Mouse (Mus musculus) heart, adult 9 months (tissue): ENCODE results near the gene Vps52.
"Not testable (repeated sequence)": the region's sequence is repeated elsewhere in the genome, so short reads cannot be mapped to it uniquely, and the experiment has no call there.

Source experiments
- DNase-seq, 2 experiments: peaks; one replicate each; pipeline ENCODE4 v3.0.0; 2022; ENCODE audit warnings: low spot score in 2 of 2

Vps52 gene

DNA sequence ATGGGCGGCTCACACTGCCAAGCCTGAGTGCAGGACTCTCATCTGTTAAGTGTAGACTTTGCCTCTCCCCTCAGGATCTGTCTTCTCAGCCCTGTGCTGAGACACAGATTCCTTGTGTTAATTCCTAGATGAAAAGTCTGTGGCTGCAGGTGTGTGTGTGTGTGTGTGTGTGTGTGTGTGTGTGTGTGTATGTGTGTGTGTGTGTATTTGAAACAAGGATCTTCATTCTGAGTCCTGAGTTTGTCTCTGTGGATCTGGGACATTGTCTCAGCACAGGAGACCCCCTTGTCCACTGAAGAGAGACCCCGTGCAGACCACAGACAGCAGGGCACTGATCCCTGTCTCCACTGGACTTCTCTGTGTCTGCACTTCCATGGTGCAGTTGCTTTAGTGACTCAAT is 45.2 kb downstream of the Vps52 start:
- DNase-seq: not testable (repeated sequence)

DNA sequence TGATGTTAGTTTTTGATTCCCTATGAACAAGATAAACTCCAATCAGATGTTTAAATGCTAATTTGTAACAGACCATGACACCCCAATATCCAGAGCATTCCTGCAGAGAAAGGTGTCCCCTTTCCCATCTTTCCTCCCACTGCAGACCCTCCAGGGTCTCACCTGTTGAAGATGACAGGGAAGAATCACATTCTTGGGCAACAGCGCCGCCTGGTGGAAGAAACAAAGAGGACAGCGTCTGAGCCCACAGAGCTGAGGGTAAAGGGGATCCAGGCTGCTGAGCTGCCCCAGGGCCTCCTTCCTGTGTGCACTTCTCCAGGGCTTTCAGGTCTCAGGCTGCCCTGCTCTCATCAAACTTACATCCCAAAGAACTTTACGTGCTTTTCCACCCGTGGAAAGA is 47.8 kb downstream of the Vps52 start:
- no peak for DNase-seq

DNA sequence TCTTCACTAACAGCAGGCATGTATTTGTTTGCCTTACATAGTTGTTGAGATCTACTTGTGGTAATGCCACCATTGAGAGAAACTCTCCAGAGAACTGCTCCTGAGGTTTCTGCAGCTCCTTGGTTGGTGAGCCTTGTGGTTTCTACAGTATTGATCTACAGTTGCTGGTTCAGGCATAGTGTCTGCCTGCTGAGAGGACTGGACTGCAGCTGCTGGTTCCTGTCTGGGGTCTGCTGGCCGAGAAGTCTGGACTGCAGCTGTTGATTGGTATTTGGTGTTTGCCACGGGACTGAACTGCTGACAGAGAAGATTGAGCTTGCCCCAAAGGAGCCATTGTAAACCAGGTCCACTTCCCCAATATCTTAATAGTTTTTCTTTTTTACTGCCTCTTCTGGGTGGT is 51.0 kb downstream of the Vps52 start:
- no peak for DNase-seq

DNA sequence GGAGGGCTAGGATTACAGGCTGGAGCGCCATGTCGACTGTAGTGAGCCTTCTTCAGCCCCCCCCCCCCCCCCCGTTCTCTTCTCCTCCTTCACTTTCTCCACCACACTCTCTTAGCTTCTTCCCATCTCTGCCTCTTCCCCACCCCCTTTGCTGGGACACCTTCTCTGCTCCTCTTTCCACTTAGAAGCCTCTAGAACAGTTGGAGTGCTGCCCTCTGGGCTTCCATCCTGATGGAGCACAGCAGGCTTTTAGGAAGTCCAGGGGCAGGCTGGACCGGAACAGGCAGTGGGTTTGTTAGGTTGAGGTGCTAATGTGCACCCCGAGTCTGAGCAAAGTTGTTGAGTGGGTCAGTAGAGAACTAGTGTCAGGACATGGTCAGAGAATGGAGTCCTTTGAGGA is 54.5 kb downstream of the Vps52 start:
- no peak for DNase-seq

DNA sequence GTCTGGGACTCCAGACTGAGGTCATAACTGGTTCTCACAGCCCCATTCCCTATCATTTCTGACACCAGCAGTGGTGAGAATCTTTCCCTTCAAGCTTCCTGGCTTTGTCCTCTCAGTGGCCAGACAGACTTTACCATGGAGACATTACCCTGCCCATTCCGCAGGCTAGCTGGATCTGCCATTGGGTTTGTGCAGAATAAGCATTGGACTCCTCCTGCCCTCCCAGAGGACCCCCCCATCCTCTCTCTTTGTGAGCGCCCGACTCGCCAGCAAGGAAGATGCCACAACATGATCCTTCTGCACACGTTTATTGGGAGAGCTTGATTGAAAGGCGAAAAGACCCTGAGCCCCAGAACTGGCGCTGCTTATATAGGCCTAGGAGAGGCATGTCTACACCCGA is 57.8 kb downstream of the Vps52 start:
- DNase-seq: no peak
